Mouse (Mus musculus) NIH3T3 (cell line): ENCODE measurements at regions not wholly inside any gene's neighbourhood (a gene's known extent, or its start where the extent isn't known, plus 50 kb on each side); places are given as distances from the start of the nearest gene placed in this dataset.
"Not testable (repeated sequence)": the region's sequence is repeated elsewhere in the genome, so short reads cannot be mapped to it uniquely, and the experiment has no call there.

Experiments used
- DNase-seq: peaks from one replicate; pipeline ENCODE4 v3.0.0-alpha.2; 2012; ENCODE audit warnings: low read depth

DNA sequence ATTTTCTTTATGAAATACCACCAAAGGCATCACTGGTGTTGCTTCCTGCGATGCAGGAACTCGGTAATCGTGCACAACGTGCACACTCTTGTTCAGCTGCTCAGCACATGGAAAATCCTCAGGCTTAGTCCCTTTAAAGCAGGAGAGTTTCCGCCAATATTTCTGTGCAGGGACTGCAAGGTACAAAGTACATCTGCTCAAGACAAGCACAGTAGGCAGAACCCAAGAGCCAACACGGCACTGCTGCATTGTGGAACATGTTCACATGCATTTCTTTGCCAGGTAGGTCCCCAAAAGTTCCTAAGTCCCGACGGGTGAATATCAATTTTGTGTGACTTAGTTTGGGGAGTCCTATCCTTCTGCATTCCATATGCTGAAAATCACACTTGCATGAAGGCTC is 808.0 kb upstream of the Pou3f3 start:
- DNase-seq, result no peak

GRCm38 (mm10) chr1:41888213-41888612 is 807.4 kb upstream of the Pou3f3 start:
- no peak for DNase-seq

DNA sequence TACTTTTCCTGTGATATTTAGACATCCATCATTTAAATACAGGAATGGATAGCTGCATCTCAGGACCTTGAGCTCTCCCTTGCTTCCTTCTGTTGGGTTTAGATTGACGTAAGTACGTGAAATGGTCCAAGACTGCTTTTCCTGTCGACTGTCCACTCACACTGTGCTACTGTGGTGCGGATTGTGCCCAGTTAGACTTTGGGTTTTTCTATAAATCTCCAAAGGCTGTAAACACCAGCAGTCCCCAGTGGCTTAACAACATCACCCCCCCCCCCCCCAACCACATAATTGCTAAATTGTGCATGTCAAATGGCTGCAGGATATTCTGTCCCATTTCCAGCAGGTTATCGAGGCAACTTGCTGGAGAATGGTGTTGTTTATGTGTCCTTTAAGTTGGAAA is 806.6 kb upstream of the Pou3f3 start:
- no peak for DNase-seq

GRCm38 (mm10) chr1:41889940-41890339 is 805.6 kb upstream of the Pou3f3 start:
- no peak for DNase-seq

DNA sequence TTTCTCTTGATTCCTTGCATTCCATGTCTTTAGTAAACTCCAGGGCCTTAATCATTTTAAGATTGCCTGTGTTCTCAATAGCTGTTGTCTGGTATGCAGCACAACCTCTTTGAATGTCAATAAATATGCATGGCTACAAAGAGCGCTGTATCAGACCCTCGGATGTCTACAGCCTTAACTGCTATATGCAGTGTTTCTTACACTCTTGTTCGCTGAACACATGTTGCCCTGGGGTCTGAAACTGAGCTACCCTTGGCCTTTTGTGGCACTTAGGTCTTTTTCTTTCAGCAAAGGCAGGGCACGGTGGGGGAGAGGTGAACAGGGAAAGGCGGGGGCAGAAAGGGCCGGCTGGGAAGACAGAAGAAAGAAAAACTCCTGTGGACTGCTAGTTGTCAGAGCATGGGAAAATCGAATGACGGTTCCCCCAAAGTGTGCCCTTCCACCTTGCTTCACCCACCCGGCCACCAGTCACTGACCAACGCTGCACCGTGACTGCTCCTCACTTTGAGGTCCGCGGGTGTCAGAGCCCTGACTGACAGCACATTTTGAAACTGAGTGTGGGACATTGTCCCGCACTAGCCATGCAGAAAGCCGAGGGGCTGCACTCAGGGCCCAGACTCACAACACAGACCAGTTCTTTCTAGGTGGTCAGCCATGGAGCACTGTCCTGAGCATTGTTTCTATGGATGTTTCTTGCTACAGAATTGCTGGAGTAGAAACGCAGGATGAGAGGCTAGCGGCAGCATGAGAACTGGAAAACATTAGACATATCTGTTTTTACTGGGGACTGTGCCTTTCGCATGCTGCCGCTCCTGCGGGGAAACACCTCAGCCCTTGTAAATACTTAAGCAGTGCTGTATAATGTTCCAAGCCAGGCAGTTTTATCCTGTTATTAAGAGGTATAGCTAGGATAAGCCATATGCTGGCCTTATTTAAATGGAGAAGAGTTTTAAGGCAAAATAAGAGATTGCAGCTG is 804.6 kb upstream of the Pou3f3 start:
- no peak for DNase-seq

- no peak for DNase-seq
These were observed 803.8 kb upstream of the Pou3f3 start for GRCm38 (mm10) chr1:41891730-41892129.

GRCm38 (mm10) chr1:41892376-41892775 is 803.2 kb upstream of the Pou3f3 start:
- DNase-seq, result no peak

- peak; percentile 15 for DNase-seq
These were observed 797.7 kb upstream of the Pou3f3 start for GRCm38 (mm10) chr1:41897768-41898330.

DNA sequence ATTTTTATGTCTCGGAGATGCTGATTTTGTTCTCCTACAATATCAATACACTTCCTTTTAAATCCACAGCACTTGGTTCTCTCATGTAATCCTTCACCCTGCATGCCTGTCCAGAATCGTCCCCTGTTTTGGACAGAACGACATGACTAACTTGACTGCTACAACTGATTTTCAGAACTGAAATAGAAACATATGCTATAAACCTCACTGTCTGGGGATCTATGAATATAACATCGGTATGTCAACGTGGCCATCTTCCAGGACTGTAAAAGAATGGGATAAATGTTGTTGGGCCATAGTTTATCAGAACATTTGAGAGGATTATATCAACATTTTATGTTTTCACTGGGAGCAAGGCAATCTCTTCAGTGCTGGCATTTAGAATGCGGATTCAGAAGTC is 795.2 kb upstream of the Pou3f3 start:
- no peak for DNase-seq

GRCm38 (mm10) chr1:41905971-41906370 is 789.6 kb upstream of the Pou3f3 start:
- no peak for DNase-seq

- no peak for DNase-seq
These were observed 787.4 kb upstream of the Pou3f3 start for GRCm38 (mm10) chr1:41908001-41908807.

- DNase-seq, result no peak
These were observed 786.8 kb upstream of the Pou3f3 start for GRCm38 (mm10) chr1:41908808-41909110.

- no peak for DNase-seq
These were observed 785.8 kb upstream of the Pou3f3 start for GRCm38 (mm10) chr1:41909799-41910198.

GRCm38 (mm10) chr1:41916730-41917347 is 778.7 kb upstream of the Pou3f3 start:
- DNase-seq, result peak; percentile 9

- not testable (repeated sequence) for DNase-seq
These were observed 777.8 kb upstream of the Pou3f3 start for GRCm38 (mm10) chr1:41917807-41918206.

DNA sequence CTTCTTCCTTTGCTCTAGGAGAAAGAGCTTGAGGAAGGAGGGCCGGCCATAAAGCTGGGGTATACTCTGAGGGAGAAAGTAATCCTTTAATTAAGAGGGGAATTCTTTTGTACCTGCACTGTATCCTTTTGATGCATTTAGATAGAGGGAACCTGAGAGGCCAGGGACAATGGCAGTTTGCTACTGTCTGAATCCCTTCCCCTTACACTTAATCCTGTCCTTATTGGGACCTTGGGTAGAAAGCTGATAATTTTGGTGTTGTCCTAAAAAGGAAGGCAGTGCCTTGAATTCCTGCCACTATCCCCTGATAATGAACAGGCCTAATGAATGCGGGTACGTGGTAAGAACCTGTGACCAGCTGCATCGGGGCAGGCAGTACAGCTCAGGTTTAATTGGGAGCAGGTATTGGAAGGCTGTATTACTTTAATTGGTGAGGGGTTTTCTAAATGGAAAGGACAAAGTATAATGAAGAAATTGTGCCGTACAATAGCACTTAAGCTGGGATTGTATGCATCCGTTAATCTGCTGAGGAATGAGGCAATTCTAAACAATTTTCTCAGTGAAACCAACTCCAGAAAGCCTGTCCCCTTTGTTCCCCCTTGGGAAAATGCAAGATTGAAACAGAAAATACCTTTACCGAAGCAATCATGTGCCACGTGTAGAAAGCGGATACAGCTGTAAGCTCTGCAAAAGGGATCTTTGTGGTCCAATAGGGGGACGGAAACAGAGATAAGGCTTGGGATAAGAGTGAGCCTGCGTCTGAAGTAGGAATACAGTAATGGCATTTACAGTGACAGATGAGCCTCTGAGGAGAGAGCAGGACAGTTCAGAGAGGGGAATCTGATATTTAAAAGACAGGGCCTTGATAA is 776.9 kb upstream of the Pou3f3 start:
- DNase-seq, result no peak

- DNase-seq, result no peak
These were observed 761.8 kb upstream of the Pou3f3 start for GRCm38 (mm10) chr1:41933777-41934176.

DNA sequence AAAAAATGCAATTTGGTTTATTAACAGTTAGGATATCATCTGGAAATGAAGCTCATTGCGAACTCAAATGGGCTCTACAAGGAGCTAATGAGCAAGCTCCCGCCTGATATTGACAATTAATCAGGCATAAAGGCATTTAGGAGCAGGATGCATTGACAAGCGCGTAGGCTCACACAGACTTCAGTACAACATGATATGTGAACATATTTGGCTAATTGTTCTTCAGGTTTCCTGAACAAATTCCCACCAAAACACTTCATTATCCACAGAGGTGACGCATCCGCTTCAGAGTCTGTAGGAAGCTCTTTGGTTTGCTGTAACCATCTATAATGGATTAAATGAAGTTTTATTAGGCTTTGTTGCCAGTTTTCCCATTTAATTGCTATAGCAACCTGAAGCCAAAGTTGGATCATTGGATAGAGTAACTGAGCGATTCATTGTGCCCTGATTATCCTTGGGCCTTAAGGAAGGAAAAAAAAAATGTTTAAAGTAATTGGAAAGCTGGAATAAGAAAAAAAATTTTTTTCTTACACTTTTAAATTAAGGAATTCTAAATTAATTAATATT is 759.6 kb upstream of the Pou3f3 start:
- DNase-seq, result no peak

- no peak for DNase-seq
These were observed 734.6 kb upstream of the Pou3f3 start for GRCm38 (mm10) chr1:41960982-41961381.

- DNase-seq, result no peak
These were observed 714.0 kb upstream of the Pou3f3 start for GRCm38 (mm10) chr1:41981545-41981944.

DNA sequence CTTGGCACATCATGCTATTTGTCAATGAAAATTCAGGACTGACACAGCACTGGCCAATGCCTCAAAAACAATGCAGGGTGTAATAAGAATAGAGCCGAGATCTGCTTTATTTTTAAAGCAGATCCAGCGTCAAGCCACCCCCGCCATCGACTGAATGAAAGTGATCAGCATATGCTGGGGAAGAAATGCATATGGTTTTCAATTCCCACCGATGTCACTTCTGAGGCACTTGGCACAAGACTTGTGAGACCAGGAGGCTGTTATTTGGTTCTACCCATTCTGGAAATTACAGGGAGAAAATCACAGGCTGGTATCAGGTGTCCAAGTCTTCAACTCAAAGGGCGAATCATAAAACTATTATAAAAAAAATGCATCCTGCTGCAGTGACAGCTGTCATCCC is 689.3 kb upstream of the Pou3f3 start:
- DNase-seq, result no peak
